Mouse (Mus musculus): Measurements from ENCODE around the gene Gjb5. TPM values are rescaled to one million over a fixed set of nuclear protein-coding genes. Genes with fewer than 3 reads are reported as not detected.

The Gjb5 gene
- polyA plus RNA-seq, 1 experiment = 0.11 TPM

- Histone ChIP-seq H3K27me3 (ENCODE audit: control insufficient read depth, insufficient read depth, low read length) (no peaks in the 10 kb centered on the region), H3K36me3 (ENCODE audit: control insufficient read depth, insufficient read depth, low read length) (no peaks in the 10 kb centered on the region), H3K4me3 (ENCODE audit: control insufficient read depth, low read depth, low read length) (no peak overlapping the region), H3K4me1 (ENCODE audit: control insufficient read depth, insufficient read depth, low read length) (no peaks in the 10 kb centered on the region), H3K27ac (ENCODE audit: control insufficient read depth, insufficient read depth, low read depth, low read length) (no peak overlapping the region)
- TF ChIP-seq POLR2A (IDR thresholded peaks at IDR 0.05; ENCODE audit: control insufficient read depth, low read depth, low read length) (no peak), CTCF (IDR thresholded peaks at IDR 0.05; ENCODE audit: control insufficient read depth, insufficient read depth, insufficient replicate concordance, low read depth, low read length) (no peak)
Measured at GRCm38 (mm10) chr4:127349560-127350300, 8.3 kb downstream of the Gjb5 start.

- no peak overlapping the region for H3K4me3 ChIP-seq (ENCODE audit: control insufficient read depth, low read depth, low read length)
- no peaks in the 10 kb centered on the region for H3K27me3 ChIP-seq (ENCODE audit: control insufficient read depth, insufficient read depth, low read length)
- peaks cover 10% of the 10 kb centered on the region for H3K4me1 ChIP-seq (ENCODE audit: control insufficient read depth, insufficient read depth, low read length)
- no peak overlapping the region for H3K27ac ChIP-seq (ENCODE audit: control insufficient read depth, insufficient read depth, low read depth, low read length)
- no peaks in the 10 kb centered on the region for H3K36me3 ChIP-seq (ENCODE audit: control insufficient read depth, insufficient read depth, low read length)
- TF ChIP-seq POLR2A (IDR thresholded peaks at IDR 0.05; ENCODE audit: control insufficient read depth, low read depth, low read length) = no peak
- no peak for TF ChIP-seq CTCF (IDR thresholded peaks at IDR 0.05; ENCODE audit: control insufficient read depth, insufficient read depth, insufficient replicate concordance, low read depth, low read length)
Measured at GRCm38 (mm10) chr4:127345000-127345399, 13.0 kb downstream of the Gjb5 start.

- Histone ChIP-seq H3K27ac (ENCODE audit: control insufficient read depth, insufficient read depth, low read depth, low read length) (no peak overlapping the region), H3K36me3 (ENCODE audit: control insufficient read depth, insufficient read depth, low read length) (no peaks in the 10 kb centered on the region), H3K27me3 (ENCODE audit: control insufficient read depth, insufficient read depth, low read length) (no peaks in the 10 kb centered on the region), H3K4me1 (ENCODE audit: control insufficient read depth, insufficient read depth, low read length) (peaks cover 10% of the 10 kb centered on the region), H3K4me3 (ENCODE audit: control insufficient read depth, low read depth, low read length) (peak overlapping the region; percentile 58)
- TF ChIP-seq POLR2A (IDR thresholded peaks at IDR 0.05; ENCODE audit: control insufficient read depth, low read depth, low read length) (no peak), CTCF (IDR thresholded peaks at IDR 0.05; ENCODE audit: control insufficient read depth, insufficient read depth, insufficient replicate concordance, low read depth, low read length) (no peak)
Measured at GRCm38 (mm10) chr4:127341372-127341771, 16.6 kb downstream of the Gjb5 start.

GRCm38 (mm10) chr4:127337668-127338067, 20.3 kb downstream of the Gjb5 start:
- Histone ChIP-seq H3K36me3 (ENCODE audit: control insufficient read depth, insufficient read depth, low read length) (no peaks in the 10 kb centered on the region), H3K27me3 (ENCODE audit: control insufficient read depth, insufficient read depth, low read length) (no peaks in the 10 kb centered on the region), H3K4me1 (ENCODE audit: control insufficient read depth, insufficient read depth, low read length) (peaks cover 7% of the 10 kb centered on the region), H3K27ac (ENCODE audit: control insufficient read depth, insufficient read depth, low read depth, low read length) (no peak overlapping the region), H3K4me3 (ENCODE audit: control insufficient read depth, low read depth, low read length) (no peak overlapping the region)
- TF ChIP-seq POLR2A (IDR thresholded peaks at IDR 0.05; ENCODE audit: control insufficient read depth, low read depth, low read length) (no peak), CTCF (IDR thresholded peaks at IDR 0.05; ENCODE audit: control insufficient read depth, insufficient read depth, insufficient replicate concordance, low read depth, low read length) (no peak)

- Histone ChIP-seq H3K36me3 (ENCODE audit: control insufficient read depth, insufficient read depth, low read length) (no peaks in the 10 kb centered on the region), H3K4me3 (ENCODE audit: control insufficient read depth, low read depth, low read length) (no peak overlapping the region), H3K4me1 (ENCODE audit: control insufficient read depth, insufficient read depth, low read length) (peaks cover 10% of the 10 kb centered on the region), H3K27ac (ENCODE audit: control insufficient read depth, insufficient read depth, low read depth, low read length) (no peak overlapping the region), H3K27me3 (ENCODE audit: control insufficient read depth, insufficient read depth, low read length) (no peaks in the 10 kb centered on the region)
- TF ChIP-seq POLR2A (IDR thresholded peaks at IDR 0.05; ENCODE audit: control insufficient read depth, low read depth, low read length) = no peak
- TF ChIP-seq CTCF (IDR thresholded peaks at IDR 0.05; ENCODE audit: control insufficient read depth, insufficient read depth, insufficient replicate concordance, low read depth, low read length) = no peak
Measured at GRCm38 (mm10) chr4:127334870-127335504, 23.0 kb downstream of the Gjb5 start.

- Histone ChIP-seq H3K27ac (ENCODE audit: control insufficient read depth, insufficient read depth, low read depth, low read length) (no peak overlapping the region), H3K36me3 (ENCODE audit: control insufficient read depth, insufficient read depth, low read length) (no peaks in the 10 kb centered on the region), H3K4me1 (ENCODE audit: control insufficient read depth, insufficient read depth, low read length) (peaks cover 14% of the 10 kb centered on the region), H3K4me3 (ENCODE audit: control insufficient read depth, low read depth, low read length) (no peak overlapping the region), H3K27me3 (ENCODE audit: control insufficient read depth, insufficient read depth, low read length) (no peaks in the 10 kb centered on the region)
- TF ChIP-seq POLR2A (IDR thresholded peaks at IDR 0.05; ENCODE audit: control insufficient read depth, low read depth, low read length) (no peak), CTCF (IDR thresholded peaks at IDR 0.05; ENCODE audit: control insufficient read depth, insufficient read depth, insufficient replicate concordance, low read depth, low read length) (no peak)
Measured at GRCm38 (mm10) chr4:127331171-127331570, 26.8 kb downstream of the Gjb5 start.

GRCm38 (mm10) chr4:127330181-127331100, 27.5 kb downstream of the Gjb5 start, which contains the start of gene Gjb3:
Gene Gjb3 (minus strand): TSS chr4:127330844.
- TF ChIP-seq POLR2A (IDR thresholded peaks at IDR 0.05; ENCODE audit: control insufficient read depth, low read depth, low read length) (no peak), CTCF (IDR thresholded peaks at IDR 0.05; ENCODE audit: control insufficient read depth, insufficient read depth, insufficient replicate concordance, low read depth, low read length) (no peak)
- no peaks in the 10 kb centered on the region for H3K36me3 ChIP-seq (ENCODE audit: control insufficient read depth, insufficient read depth, low read length)
- peaks cover 14% of the 10 kb centered on the region for H3K4me1 ChIP-seq (ENCODE audit: control insufficient read depth, insufficient read depth, low read length)
- H3K4me3 ChIP-seq (ENCODE audit: control insufficient read depth, low read depth, low read length) = peak within 1 kb of the TSS; percentile 14; the same call in 1 of the 2 replicates
- no peak within 1 kb of the TSS for H3K27ac ChIP-seq (ENCODE audit: control insufficient read depth, insufficient read depth, low read depth, low read length)
- H3K27me3 ChIP-seq (ENCODE audit: control insufficient read depth, insufficient read depth, low read length) = no peaks in the 10 kb centered on the region

Measured in testis, adult 2 months (tissue).